Mouse (Mus musculus) embryonic stem cell, embryonic (primary cell): ENCODE data around the gene Mpo.

Experiments used
- CTCF ChIA-PET, 4 experiments: fragments of 300-600 bp in 2 of 4; fragments of 350-600 bp in 2 of 4; sonication (Branson Sonifier 250); formaldehyde crosslinking; loops; one replicate each; lab custom pipeline; 2022; ENCODE audit warnings: inconsistent platforms in 2 of 4; lab: Charles Lee
- POLR2A ChIA-PET, 4 experiments: fragments of 300-600 bp in 2 of 4; fragments of 350-600 bp in 2 of 4; sonication (Branson Sonifier 250); formaldehyde crosslinking; loops; one replicate each; lab custom pipeline; 2022; ENCODE audit warnings: antibody characterized with exemption in 4 of 4, inconsistent platforms in 1 of 4; lab: Charles Lee

Gene Mpo

DNA sequence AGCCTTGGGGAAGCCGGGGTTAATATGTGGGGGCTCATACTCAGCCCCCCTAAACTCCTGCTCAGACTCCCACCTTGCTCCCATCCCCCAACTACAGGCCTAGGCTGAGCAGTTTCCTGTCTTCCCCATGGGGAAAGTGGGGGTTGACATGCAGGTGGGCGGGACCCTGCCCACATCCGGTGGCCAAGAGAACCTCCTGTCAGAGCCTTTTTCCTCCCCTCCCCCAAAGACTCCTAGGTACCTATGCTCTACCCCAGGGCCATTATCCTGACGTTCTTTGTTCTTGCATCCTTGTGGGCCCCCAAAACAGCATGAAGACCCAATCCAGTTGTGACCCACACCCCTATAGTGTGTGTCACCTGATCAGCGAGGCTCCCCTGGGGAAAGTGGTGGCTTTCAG is 38.8 kb upstream of the Mpo start:
- CTCF ChIA-PET, result no interaction called here
- POLR2A ChIA-PET, result interaction anchor here in 2 of 4 experiments (0.6 to 5.6 kb wide), 7 partner anchors 8 to 425 kb away, joined by 3 to 79 read pairs (median 5); partner anchors contain the start of gene Supt4a (in 2 of the 2)

DNA sequence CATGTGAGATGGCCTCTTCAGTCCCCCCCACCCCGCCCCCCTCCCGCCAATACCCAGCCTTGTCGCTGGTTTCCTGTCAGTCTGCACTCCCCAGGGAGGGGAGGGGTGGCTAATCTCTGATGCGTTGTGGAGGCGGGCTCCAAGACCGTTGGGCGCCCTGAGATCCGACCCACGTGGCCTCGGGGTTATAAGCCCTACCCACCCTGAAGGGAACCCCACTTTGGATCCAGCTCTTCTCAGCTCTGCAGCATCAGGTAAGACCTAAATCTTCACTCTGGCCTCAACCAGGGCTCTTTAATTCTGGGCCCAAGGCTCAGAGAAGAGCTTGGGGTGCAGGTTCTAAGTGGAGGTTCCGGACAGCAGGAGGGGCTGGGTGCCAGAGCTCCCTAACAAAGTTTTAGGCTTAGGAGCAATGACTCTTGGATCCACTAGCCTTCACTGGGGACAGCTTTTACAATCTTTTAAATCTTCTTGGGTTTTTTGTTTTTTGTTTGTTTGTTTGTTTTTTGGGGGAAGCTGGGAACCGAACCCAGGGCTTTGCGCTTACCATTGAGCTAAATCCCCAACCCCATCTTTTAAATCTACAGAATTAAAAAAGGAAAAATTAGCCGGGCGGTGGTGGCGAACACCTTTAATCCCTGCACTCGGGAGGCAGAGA is 37.9 kb upstream of the Mpo start:
- ChIA-PET POLR2A (interaction anchor here (0.6 to 5.6 kb wide), 59 partner anchors 8 to 477 kb away, joined by 3 to 79 read pairs (median 4); partner anchors contain the start of genes Supt4a (in 4 of the 4), Mtmr4 (in 3 of the 4) and Srsf1 (in 1 of the 4)), CTCF (interaction anchor here in 2 of 4 experiments (0.7 kb wide), 3 partner anchors 18 to 496 kb away, joined by 3 to 8 read pairs (median 4); partner anchors contain the start of gene Supt4a (in 1 of the 2))

DNA sequence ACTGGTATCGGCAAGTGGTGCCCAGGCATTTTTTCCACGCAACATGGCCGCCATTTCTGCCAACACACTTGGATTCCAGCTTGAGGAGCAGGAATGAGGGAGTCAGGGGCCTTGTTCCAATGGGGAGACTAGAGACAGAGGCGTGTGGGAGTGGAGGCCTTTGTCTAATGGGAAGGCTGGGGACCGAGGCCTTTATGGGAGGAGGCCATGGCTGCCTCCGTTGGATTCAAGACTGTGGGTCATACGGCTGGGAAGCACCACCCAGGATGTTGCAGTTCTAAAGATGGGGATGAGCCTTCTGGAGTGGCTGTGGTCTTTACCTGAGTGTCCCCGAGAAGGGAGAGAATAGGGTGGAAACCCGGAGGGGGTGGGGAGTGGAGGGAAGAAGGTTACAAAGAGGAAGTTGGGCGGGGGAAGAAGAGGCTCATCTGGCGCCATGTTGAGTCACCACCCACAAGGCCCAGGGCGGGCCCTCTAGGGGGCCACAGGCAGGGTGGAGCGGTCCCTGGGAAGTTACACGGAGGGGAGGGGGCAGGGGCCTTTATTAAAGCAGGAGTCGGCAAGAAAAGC is 37.0 kb upstream of the Mpo start:
- CTCF ChIA-PET, result no interaction called here

DNA sequence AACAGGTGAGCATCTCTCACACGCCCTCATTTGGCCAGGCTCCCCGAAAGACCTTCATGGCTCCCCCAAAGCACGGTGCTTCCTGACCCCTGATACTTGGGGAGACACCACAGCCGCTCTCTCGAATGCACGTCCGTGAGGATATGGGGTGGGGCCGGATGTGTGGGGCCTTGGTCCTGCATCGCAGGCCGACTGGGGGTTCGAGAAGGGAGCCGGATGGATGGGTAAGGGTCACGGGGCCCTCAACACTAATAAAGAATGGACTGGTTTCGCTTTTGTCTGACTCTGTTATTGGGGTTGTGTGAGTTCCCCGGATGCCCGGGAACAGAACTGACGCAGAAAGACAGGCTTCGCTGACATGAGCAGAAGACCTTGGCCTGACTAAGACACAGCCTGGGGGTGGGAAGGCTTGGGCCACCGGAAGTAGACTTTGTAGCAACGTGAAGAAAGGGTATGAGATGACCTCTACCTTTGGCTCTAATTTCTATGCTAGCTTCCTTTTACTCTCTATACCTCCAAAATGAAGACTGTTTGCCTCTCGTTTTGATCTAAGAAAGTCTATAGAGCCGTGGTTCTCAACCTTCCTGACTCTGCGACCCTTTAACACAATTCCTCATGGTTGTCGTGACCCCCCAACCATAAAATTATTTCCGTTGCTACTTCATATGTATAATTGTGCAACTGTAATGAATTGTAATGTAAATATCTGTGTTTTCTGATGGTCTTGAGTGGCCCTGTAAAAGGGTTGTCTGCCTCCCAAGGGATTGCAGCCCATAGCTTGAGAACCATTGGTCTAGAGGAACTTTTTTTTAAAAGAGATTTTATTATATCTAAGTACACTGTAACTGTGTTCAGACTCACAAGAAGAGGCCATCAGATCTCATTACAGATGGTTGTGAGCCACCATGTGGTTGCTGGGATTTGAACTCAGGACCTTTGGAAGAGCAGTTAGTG is 36.1 kb upstream of the Mpo start:
- POLR2A ChIA-PET, result interaction anchor here in 2 of 4 experiments (0.9 to 2.5 kb wide), 5 partner anchors 8 to 331 kb away, joined by 3 to 14 read pairs (median 4); partner anchors contain the start of gene Supt4a (in 1 of the 2)
- CTCF ChIA-PET, result no interaction called here

More for the DNA sequence above, 37.0 kb upstream of the Mpo start:
- POLR2A ChIA-PET, result interaction anchor here (0.6 to 5.6 kb wide), 38 partner anchors 7 to 397 kb away, joined by 3 to 79 read pairs (median 5); partner anchors contain the start of genes Supt4a (in 3 of the 4), Mtmr4 (in 1 of the 4) and Srsf1 (in 1 of the 4)

DNA sequence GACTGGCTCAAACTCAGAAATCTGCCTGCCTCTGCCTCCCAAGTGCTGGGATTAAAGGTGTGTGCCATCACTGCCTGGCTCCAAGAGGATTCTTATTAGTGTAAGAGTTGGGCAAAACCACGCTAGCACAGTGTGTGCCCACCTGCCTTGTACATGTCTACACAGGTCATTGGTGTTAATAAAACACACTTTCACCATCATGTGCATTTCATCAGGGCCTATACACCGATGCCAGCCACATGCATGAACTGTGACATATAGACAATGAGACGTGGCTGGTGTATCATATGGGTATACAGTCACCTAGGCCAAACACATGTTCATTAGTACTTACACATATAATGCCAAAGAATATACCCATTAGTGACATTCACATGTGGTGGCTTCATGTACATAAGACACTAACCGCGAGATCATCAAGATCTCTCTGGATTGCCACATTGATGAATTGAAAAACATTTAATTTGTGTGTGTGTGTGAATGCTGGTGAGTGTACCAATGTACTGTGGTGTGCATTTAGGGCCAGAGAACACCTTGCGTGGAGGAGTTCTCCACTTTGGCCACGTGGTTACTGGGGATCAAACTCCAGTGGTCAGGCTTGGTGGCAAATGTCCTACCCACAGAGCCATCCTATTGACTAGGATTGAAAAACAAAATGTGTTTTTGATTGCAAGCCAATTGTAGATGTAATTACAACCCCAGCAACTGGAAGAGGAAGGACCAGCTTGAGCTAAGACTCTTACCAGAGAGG is 35.0 kb upstream of the Mpo start:
- POLR2A ChIA-PET, result interaction anchor here in 2 of 4 experiments (0.5 to 9.6 kb wide), 14 partner anchors 9 to 1713 kb away, joined by 3 to 123 read pairs (median 7); partner anchors contain the start of gene Supt4a (in 2 of the 2)
- CTCF ChIA-PET, result interaction anchor here in 2 of 4 experiments (0.6 to 1.4 kb wide), 3 partner anchors 38 to 638 kb away, joined by 3 read pairs; no protein-coding TSS in a partner anchor

DNA sequence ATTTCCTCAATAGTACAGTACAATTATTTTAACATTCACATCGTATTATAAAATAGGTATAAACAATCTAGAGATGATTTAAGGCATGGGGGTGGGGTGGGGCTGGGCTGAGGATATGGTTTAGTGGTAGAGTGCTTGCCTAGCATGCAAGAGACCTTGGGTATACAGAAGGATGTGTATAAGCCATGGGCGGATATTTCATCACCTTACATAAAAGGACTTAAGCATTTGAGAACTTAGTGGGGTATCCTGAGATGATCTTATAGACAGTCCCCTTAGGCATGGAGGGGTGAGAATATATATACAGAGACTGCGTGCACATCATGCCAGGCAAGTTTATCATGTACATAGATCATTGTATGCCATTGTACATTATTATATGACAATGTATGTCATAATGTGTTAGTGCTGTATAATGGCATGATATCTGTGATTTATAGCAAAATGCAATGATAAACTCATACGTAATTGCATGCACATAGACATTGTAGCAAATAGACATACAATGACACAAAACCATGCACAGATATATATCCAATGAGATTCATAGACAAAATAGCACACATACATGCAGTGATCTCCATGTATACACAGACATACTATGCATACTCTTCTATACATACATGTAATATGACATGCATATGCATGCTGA is 34.3 kb upstream of the Mpo start:
- CTCF ChIA-PET, result interaction anchor here in 2 of 4 experiments (0.6 to 1.5 kb wide), 8 partner anchors 10 to 637 kb away, joined by 3 to 7 read pairs (median 3); no protein-coding TSS in a partner anchor
- POLR2A ChIA-PET, result interaction anchor here (0.6 to 9.6 kb wide), 20 partner anchors 9 to 439 kb away, joined by 3 to 123 read pairs (median 7); partner anchors contain the start of genes Supt4a (in 2 of the 4), Mpo (in 1 of the 4) and Mtmr4 (in 1 of the 4)

DNA sequence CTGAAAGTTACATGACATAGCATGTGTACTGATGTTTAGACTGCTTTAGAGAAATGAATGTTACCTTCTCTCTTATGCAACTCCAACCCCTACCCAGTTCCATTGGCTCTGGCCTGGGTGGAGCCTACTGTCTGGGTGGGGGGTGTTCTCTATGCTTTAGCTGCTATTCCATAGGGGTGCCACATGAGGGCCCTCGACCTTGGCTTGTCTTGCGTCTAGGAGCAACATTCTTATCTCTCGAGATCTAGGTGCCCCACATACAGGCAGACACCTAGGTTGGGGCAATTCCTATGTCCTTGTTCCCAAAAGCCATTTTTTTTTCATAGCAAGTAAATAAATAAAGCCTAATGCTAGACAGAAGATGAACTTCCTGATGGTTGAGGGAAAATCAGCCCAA is 33.8 kb upstream of the Mpo start:
- ChIA-PET POLR2A (interaction anchor here (0.6 to 9.6 kb wide), 36 partner anchors 8 to 439 kb away, joined by 3 to 123 read pairs (median 5); partner anchors contain the start of genes Supt4a (in 2 of the 4), Mpo (in 1 of the 4), Mtmr4 (in 1 of the 4) and Rnf43 (in 1 of the 4)), CTCF (interaction anchor here in 2 of 4 experiments (0.6 to 1.5 kb wide), 8 partner anchors 10 to 191 kb away, joined by 3 to 7 read pairs (median 4); no protein-coding TSS in a partner anchor)

DNA sequence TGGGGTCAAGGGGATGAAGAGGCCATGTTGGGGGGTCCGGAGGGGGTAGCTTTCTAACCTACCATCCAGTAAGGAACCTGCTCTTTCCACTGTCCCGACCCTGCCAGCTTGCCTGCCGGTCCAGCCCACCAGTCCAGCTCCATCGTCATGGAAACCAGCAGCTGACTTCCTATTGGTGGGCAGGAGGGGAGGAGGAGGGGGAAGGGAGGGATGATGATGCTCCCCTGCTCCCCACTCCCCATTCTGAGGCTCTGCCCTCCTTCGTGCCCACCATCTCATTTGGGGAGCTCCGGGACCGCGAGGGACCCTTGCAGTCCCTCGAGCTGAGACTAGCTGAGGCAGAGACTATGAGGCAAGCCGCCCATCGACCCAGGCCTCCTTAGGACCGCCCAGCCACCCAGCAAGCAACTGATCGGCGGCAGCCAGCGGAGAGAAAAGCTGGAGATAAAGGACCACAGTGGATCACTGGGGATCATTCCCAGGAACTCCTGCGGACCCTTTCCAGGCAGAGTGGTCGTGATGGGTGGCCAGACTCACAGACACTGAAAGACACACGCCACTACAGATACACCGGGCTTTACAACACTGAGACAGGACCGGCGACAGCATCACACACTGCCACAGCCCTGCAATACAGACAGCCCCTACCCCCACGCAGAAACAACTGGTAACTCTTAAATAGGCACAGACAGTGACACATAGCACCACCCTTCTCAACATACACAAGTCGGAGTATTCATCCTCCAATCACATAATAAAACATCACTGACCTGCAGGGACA is 32.9 kb upstream of the Mpo start, which contains the start of gene Tspoap1:
Tspoap1 (plus strand) TSS at position 241 of the 781 bp plus-strand sequence.
- ChIA-PET POLR2A (interaction anchor here in 3 of 4 experiments (0.5 to 9.6 kb wide), 36 partner anchors 8 to 314 kb away, joined by 3 to 123 read pairs (median 5); partner anchors contain the start of genes Mtmr4 (in 2 of the 3), Supt4a (in 2 of the 3), Mks1 (in 1 of the 3) and Mpo (in 1 of the 3)), CTCF (interaction anchor here in 1 of 4 experiments (0.7 to 1.5 kb wide), 5 partner anchors 11 to 190 kb away, joined by 3 to 7 read pairs (median 3); no protein-coding TSS in a partner anchor)

DNA sequence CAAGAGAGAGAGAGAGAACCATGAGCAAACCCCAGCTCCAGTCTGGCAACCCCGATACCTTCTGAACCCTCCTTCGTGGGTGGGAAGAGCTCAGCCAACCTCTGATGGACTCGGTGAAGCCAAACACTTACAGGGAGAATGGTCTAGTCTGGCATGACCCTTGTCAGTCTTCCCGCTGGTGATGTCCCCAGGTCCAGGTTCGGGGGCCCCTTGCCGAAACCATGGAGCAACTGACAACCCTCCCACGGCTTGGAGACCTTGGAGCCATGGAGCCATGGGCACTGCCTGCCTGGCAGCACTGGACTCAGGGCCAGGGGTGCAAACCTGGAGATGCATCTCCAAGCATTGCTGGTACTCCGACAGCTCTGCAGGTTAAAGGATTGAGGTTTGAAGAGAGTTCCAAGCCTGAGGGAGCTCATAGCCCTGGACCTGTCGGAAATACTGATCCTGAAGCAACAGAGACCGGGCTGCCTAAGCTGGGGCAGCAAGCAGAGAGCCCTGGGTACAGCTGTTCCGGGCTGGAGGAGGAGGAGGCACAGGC is 32.1 kb upstream of the Mpo start:
- POLR2A ChIA-PET, result interaction anchor here in 3 of 4 experiments (0.5 to 9.6 kb wide), 23 partner anchors 11 to 1649 kb away, joined by 3 to 123 read pairs (median 5); partner anchors contain the start of genes Mtmr4 (in 2 of the 3), Rnf43 (in 2 of the 3), Supt4a (in 2 of the 3) and Mks1 (in 1 of the 3)
- CTCF ChIA-PET, result interaction anchor here in 2 of 4 experiments (0.5 to 0.7 kb wide), 2 partner anchors 170 kb away, joined by 3 read pairs; no protein-coding TSS in a partner anchor

DNA sequence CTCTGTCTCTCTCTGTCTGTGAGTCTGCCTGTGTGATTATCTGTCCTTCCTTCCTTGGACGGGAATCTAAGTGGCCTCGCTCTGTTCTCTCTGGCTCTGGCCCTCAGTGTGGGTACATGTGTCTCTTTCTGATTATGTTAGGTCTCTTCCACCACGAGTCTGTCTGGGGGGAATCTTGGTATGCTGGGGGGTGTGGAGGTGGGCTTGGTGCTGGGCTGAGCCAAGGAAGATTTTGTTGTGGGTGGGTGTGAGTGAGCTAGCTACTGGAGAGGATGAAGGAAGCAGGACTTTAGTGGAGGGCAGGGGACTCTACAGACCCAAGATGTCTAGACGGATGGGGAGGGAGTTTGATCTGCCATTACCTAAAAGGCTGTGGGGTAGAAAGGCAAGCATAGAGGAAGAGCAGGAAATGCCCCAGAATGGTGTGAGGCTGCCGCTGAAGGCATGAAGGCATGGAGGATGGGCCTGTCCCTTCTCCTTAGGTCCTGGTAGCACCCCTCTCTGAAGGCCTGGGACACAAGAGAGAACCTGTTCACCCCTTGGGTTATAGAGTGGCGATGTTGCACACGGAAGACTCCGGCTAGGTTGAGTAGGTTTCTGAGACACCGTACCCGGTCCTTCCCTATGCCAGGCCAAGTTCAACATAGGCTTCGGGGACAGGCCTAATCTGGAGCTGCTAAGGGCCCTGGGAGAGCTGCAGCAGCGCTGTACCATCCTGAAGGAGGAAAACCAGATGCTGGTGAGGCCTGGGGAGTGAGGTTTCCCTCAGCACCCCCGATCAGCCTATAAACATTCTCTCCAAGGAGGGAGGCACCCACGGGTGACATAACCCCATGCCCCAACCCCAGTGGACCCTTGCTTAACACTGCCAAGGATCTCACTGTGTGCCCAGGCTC is 31.3 kb upstream of the Mpo start:
- ChIA-PET CTCF (no interaction called here), POLR2A (interaction anchor here in 2 of 4 experiments (0.7 to 9.6 kb wide), 12 partner anchors 8 to 167 kb away, joined by 3 to 123 read pairs (median 5); partner anchors contain the start of genes Supt4a (in 2 of the 2) and Rnf43 (in 1 of the 2))

DNA sequence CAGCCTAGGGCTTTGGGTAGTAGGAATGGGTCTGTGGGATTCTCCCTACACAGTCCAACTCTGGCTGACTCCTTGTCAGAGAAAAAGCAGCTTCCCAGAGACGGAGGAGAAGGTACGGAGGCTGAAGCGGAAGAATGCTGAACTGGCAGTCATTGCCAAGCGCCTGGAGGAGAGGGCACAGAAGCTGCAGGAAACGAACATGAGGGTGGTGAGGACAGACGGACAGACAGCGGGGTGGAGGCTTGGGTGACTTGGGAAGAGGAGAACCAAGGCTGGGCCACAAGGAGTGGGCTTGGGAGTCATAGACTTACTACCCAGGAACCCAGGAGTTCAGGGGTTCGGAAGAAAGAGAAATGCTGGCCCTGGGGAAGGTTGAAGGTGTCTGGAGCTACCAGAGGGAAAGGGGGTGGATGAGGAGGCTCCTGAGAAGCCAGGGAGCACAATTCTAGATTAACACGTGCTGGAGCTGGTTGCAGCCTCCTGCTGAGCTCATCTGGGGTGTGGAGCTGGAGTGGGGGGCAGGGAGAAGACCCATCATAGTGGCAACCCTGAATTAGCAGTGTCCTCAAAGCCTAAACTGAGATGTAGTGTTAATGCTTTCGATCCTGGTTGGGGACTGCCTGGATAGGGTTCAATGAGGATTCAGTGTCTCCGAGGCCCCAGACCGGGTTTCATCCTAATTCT is 30.5 kb upstream of the Mpo start:
- ChIA-PET CTCF (interaction anchor here in 1 of 4 experiments (0.5 kb wide), 1 partner anchor 11 kb away, joined by 3 read pairs; no protein-coding TSS in a partner anchor), POLR2A (interaction anchor here in 3 of 4 experiments (0.6 to 9.6 kb wide), 16 partner anchors 7 to 290 kb away, joined by 3 to 123 read pairs (median 4); partner anchors contain the start of gene Supt4a (in 2 of the 3))

DNA sequence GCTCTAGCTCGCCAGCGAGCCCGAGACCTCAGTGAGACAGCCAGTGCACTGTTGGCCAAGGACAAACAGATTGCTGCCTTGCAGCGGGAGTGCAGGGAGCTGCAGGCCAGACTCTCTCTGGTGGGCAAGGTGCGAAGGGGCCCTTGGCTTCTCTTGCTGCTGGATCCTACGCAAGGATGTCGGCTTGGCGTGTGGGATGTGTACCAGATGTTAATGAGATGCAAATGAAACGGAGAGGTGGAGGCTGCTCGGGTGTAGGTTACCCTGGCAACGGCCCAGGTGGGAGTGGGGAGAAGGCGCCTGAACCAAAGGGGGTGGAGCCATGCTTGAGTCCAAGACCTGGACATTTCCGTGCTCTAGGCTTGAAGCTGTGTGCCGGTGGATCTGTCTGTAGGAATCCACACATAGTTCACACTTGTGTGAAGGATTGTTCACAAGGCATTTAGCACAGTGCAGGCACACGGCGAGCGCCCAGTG is 29.8 kb upstream of the Mpo start:
- ChIA-PET POLR2A (interaction anchor here in 3 of 4 experiments (0.6 to 9.6 kb wide), 16 partner anchors 8 to 289 kb away, joined by 3 to 123 read pairs (median 5); partner anchors contain the start of genes Supt4a (in 2 of the 3) and Rnf43 (in 1 of the 3)), CTCF (interaction anchor here in 2 of 4 experiments (0.5 to 0.7 kb wide), 2 partner anchors 10 to 96 kb away, joined by 3 read pairs; no protein-coding TSS in a partner anchor)
